Mouse (Mus musculus): ENCODE measurements around the gene Vmn2r84.

- TF ChIP-seq CTCF (IDR thresholded peaks at IDR 0.05; ENCODE audit: control insufficient read depth, insufficient read depth, insufficient replicate concordance, low read depth, low read length) (no peak), POLR2A (IDR thresholded peaks at IDR 0.05; ENCODE audit: control insufficient read depth, low read depth, low read length) (no peak)
These were observed 29.4 kb downstream of the Vmn2r84 start for GRCm38 (mm10) chr10:130364766-130365165.

All from testis, adult 2 months (tissue).